Mouse (Mus musculus) ES-E14 (cell line): ENCODE measurements at regions not wholly inside any gene's neighbourhood (a gene's known extent, or its start where the extent isn't known, plus 50 kb on each side); places are given as distances from the start of the nearest gene placed in this dataset.
A peak's percentile ranks its signal among the peaks of the same experiment; 100 is the strongest.

Experiments used
- DNase-seq: peaks from one replicate; pipeline ENCODE4 v3.0.0-alpha.2; 2013; ENCODE audit warnings: low read depth, low spot score
- H3K27ac ChIP-seq: 2 replicates; pipeline ENCODE4 v1.5.1; 2012; ENCODE audit warnings: low read depth, mild to moderate bottlenecking, low read length, moderate library complexity, mixed read lengths; ENCODE audit not compliant: poor library complexity, insufficient read depth, severe bottlenecking
- H3K36me3 ChIP-seq: 2 replicates; pipeline ENCODE4 v1.6.1; 2012; ENCODE audit warnings: mild to moderate bottlenecking, low read length, moderate library complexity, mixed read lengths; ENCODE audit not compliant: control insufficient read depth, poor library complexity, insufficient read depth, severe bottlenecking
- H3K4me1 ChIP-seq, 2 experiments: fragments of 150-350 bp in 1 of 2; sonication (generic) in 1 of 2; 2 replicates each; pipeline ENCODE4 v1.6.1; 2012; ENCODE audit warnings: low read length in 2 of 2, mild to moderate bottlenecking in 1 of 2, mixed read lengths in 1 of 2; ENCODE audit not compliant: control insufficient read depth in 2 of 2, insufficient read depth in 2 of 2, poor library complexity in 1 of 2
- H3K4me3 ChIP-seq, 2 experiments: fragments of 150-350 bp in 1 of 2; sonication (generic) in 1 of 2; 2 replicates each; pipeline ENCODE4 v1.5.1; 2012; ENCODE audit warnings: low read length in 2 of 2, low read depth in 1 of 2, mild to moderate bottlenecking in 1 of 2, mixed read lengths in 1 of 2; ENCODE audit not compliant: insufficient read depth in 1 of 2, poor library complexity in 1 of 2, severe bottlenecking in 1 of 2
- H3K9ac ChIP-seq: 2 replicates; pipeline ENCODE4 v1.6.1; 2012; ENCODE audit warnings: low read depth, mild to moderate bottlenecking, low read length, mixed read lengths; ENCODE audit not compliant: poor library complexity, insufficient read depth, severe bottlenecking
- H3K9me3 ChIP-seq: fragments of 150-350 bp; sonication (generic); 2 replicates; pipeline ENCODE4 v1.6.1; 2012; ENCODE audit warnings: low read depth, mild to moderate bottlenecking, low read length; ENCODE audit not compliant: control insufficient read depth, insufficient read depth
- CHD2 ChIP-seq: IDR thresholded peaks from 2 replicates; pipeline ENCODE4 v1.6.1; 2014; ENCODE audit warnings: mild to moderate bottlenecking, low read depth, low read length, inconsistent platforms
- HCFC1 ChIP-seq: IDR thresholded peaks from 2 replicates; pipeline ENCODE4 v1.6.1; 2012; ENCODE audit warnings: low read length, inconsistent platforms, borderline replicate concordance; ENCODE audit not compliant: insufficient read depth
- MAFK ChIP-seq: IDR thresholded peaks from 2 replicates; pipeline ENCODE4 v1.6.1; 2014; ENCODE audit warnings: mild to moderate bottlenecking, low read depth, low read length, inconsistent platforms; ENCODE audit not compliant: insufficient read depth
- ZC3H11A ChIP-seq: IDR thresholded peaks from 2 replicates; pipeline ENCODE4 v1.6.1; 2012; ENCODE audit warnings: low read depth, mild to moderate bottlenecking, inconsistent platforms, low read length, borderline replicate concordance
- ZNF384 ChIP-seq: IDR thresholded peaks from 2 replicates; pipeline ENCODE4 v1.6.1; 2012; ENCODE audit warnings: low read depth, low read length, inconsistent platforms
- in situ Hi-C, 2 experiments: fragments of 600-800 bp; cut with MboI; formaldehyde crosslinking; loops; one replicate each; pipeline ENCODE4 v1.15.1; 2025; ENCODE audit warnings: low sequenced_read_pairs in 2 of 2, inconsistent platforms in 1 of 2; ENCODE audit not compliant: unreplicated experiment in 2 of 2

GRCm38 (mm10) chr4:150745529-150746429 lies 93.8 kb upstream of the Slc45a1 start:
- H3K36me3 ChIP-seq: no peaks in the 10 kb centered on the region
- H3K4me1 ChIP-seq: peaks cover 1 to 27% of the 10 kb centered on the region in 2 experiments; a peak in 2 of 4 replicates
- H3K9me3 ChIP-seq: no peaks in the 10 kb centered on the region
- no peak overlapping the region for H3K4me3 ChIP-seq
- TF ChIP-seq ZNF384 (no peak), HCFC1 (no peak), CHD2 (no peak), MAFK (no peak), ZC3H11A (no peak)
- no peak overlapping the region for H3K27ac ChIP-seq
- H3K9ac ChIP-seq: no peak overlapping the region
- DNase-seq: no peak
- in situ Hi-C loops: no loop called here

GRCm38 (mm10) chr4:150743508-150743907 lies 91.5 kb upstream of the Slc45a1 start:
- TF ChIP-seq ZC3H11A (no peak), ZNF384 (no peak), HCFC1 (no peak), MAFK (no peak)
- Histone ChIP-seq H3K9me3 (no peaks in the 10 kb centered on the region), H3K27ac (no peak overlapping the region), H3K9ac (no peak overlapping the region), H3K36me3 (no peaks in the 10 kb centered on the region), H3K4me1 (peaks cover 0 to 24% of the 10 kb centered on the region in 2 experiments; a peak in 2 of 4 replicates), H3K4me3 (peak overlapping the region in 1 of 2 experiments; percentile 9; a peak in 2 of 4 replicates)
- DNase-seq: no peak
- in situ Hi-C loops: no loop called here

GRCm38 (mm10) chr4:150743103-150743502 lies 91.1 kb upstream of the Slc45a1 start:
- no peaks in the 10 kb centered on the region for H3K36me3 ChIP-seq
- in situ Hi-C loops: no loop called here
- H3K27ac ChIP-seq: no peak overlapping the region
- H3K9me3 ChIP-seq: no peaks in the 10 kb centered on the region
- peaks cover 0 to 24% of the 10 kb centered on the region in 2 experiments; a peak in 2 of 4 replicates for H3K4me1 ChIP-seq
- DNase-seq: peak; percentile 63
- no peak overlapping the region for H3K9ac ChIP-seq
- no peak for TF ChIP-seq HCFC1
- TF ChIP-seq ZNF384: no peak
- no peak for TF ChIP-seq MAFK
- no peak for TF ChIP-seq ZC3H11A
- TF ChIP-seq CHD2: no peak
- H3K4me3 ChIP-seq: peak overlapping the region in 1 of 2 experiments; percentile 9; a peak in 1 of 4 replicates

- H3K36me3 ChIP-seq: no peaks in the 10 kb centered on the region
- H3K9me3 ChIP-seq: no peaks in the 10 kb centered on the region
- TF ChIP-seq CHD2 (no peak), ZC3H11A (no peak), MAFK (no peak), HCFC1 (no peak), ZNF384 (no peak)
- in situ Hi-C loops: no loop called here
- no peak overlapping the region for H3K4me3 ChIP-seq
- H3K4me1 ChIP-seq: peaks cover 0 to 24% of the 10 kb centered on the region in 2 experiments; a peak in 2 of 4 replicates
- no peak overlapping the region for H3K27ac ChIP-seq
- H3K9ac ChIP-seq: no peak overlapping the region
- no peak for DNase-seq
Observed at GRCm38 (mm10) chr4:150741810-150742209, 89.8 kb upstream of the Slc45a1 start.
